Mouse (Mus musculus) myocyte (in vitro differentiated cells): Measurements from ENCODE around the gene Golga7b.

Experiments used
- E2F4 ChIP-seq: IDR thresholded peaks from one replicate; pipeline ENCODE4 v1.6.1; 2011; ENCODE audit warnings: mild to moderate bottlenecking, control low read depth, moderate library complexity; ENCODE audit not compliant: insufficient read depth
- MYOD1 ChIP-seq, 3 experiments: IDR thresholded peaks; one replicate each; pipeline ENCODE4 v1.6.1; 2011; ENCODE audit warnings: control low read depth in 2 of 3, low read depth in 2 of 3, mild to moderate bottlenecking in 2 of 3, moderate library complexity in 1 of 3; ENCODE audit not compliant: insufficient read length in 2 of 3, control insufficient read depth in 1 of 3
- POLR2A ChIP-seq: IDR thresholded peaks from one replicate; pipeline ENCODE4 v1.6.1; 2011; ENCODE audit warnings: low read depth, mild to moderate bottlenecking, control low read depth, moderate library complexity; ENCODE audit not compliant: insufficient read length
- POLR2AphosphoS2 ChIP-seq: IDR thresholded peaks from one replicate; pipeline ENCODE4 v1.6.1; 2011; ENCODE audit warnings: low read depth, control low read depth; ENCODE audit not compliant: insufficient read length

DNA sequence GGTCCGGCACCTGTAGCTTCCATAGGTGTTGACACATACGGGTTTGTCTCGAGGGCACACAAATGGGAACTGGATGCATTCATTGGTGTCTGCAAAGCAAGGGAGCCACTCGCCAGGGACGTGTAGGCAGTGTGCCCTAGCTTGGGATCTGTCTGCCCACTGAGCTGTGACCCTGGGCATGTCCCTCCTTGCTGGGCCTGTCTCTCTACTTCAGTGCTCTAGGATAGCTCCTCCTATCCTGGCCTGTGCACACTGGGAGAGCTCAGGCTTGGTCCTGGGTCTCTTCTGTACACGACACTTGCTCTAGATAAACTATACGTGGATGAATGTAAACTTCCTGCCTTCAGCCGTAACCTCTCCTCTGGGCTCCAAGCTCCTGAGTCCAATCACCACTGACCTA, 36.8 kb downstream of the Golga7b start:
- no peak for TF ChIP-seq POLR2A
- no peak for TF ChIP-seq POLR2AphosphoS2
- TF ChIP-seq MYOD1 (IDR thresholded peaks at IDR 0.05; ENCODE audit: control insufficient read depth in 1 of 3, insufficient read length in 2 of 3, low read depth in 2 of 3), result no peak
- TF ChIP-seq E2F4, result no peak
